Mouse (Mus musculus): Measurements from ENCODE around the gene Bcdin3d. TPM values are rescaled to one million over a fixed set of nuclear protein-coding genes. Genes with fewer than 3 reads are reported as not detected.

Gene Bcdin3d
- 36.1 and 47.5 TPM in 2 replicates for total RNA-seq (2012; rRNA removed)

GRCm38 (mm10) chr15:99474576-99474926 lies at the start of gene Bcdin3d:
Gene Bcdin3d, minus strand, starts transcription at chr15:99474730.
- Histone ChIP-seq H3K4me1 (ENCODE audit: control insufficient read depth in 2 of 2, insufficient read depth in 2 of 2, low read length in 2 of 2, poor library complexity in 1 of 2) (peaks cover 3 to 8% of the 10 kb centered on the region in 2 experiments), H3K27ac (ENCODE audit: insufficient read depth, low read depth, low read length, poor library complexity, severe bottlenecking) (peak within 1 kb of the TSS; percentile 92), H3K9me3 (ENCODE audit: control insufficient read depth, insufficient read depth, low read depth, low read length) (no peaks in the 10 kb centered on the region), H3K36me3 (ENCODE audit: control insufficient read depth, insufficient read depth, low read length, poor library complexity, severe bottlenecking) (no peaks in the 10 kb centered on the region), H3K9ac (ENCODE audit: insufficient read depth, low read depth, low read length, poor library complexity, severe bottlenecking) (peak within 1 kb of the TSS; percentile 95), H3K4me3 (ENCODE audit: insufficient read depth in 1 of 2, low read depth in 1 of 2, low read length in 2 of 2, poor library complexity in 1 of 2, severe bottlenecking in 1 of 2) (peak within 1 kb of the TSS; percentile 91 to 95)
- TF ChIP-seq HCFC1 (IDR thresholded peaks at IDR 0.05; ENCODE audit: borderline replicate concordance, insufficient read depth, low read length) (0 out of 2 replicates have a peak, but pooled peaks have one; percentile 33), ZNF384 (IDR thresholded peaks at IDR 0.05; ENCODE audit: low read depth, low read length) (no peak)
- in situ Hi-C loops (cut with MboI; ENCODE audit: low sequenced_read_pairs in 2 of 2, unreplicated experiment in 2 of 2) = no loop called here
- peak; percentile 87 for DNase-seq (ENCODE audit: low read depth, low spot score)

GRCm38 (mm10) chr15:99520306-99520705 lies 45.8 kb upstream of the Bcdin3d start:
- TF ChIP-seq MAFK (IDR thresholded peaks at IDR 0.05; ENCODE audit: insufficient read depth, low read depth, low read length) = no peak
- TF ChIP-seq CHD2 (IDR thresholded peaks at IDR 0.05; ENCODE audit: low read depth, low read length) = no peak
- TF ChIP-seq ZNF384 (IDR thresholded peaks at IDR 0.05; ENCODE audit: low read depth, low read length) = no peak
- no peak for TF ChIP-seq ZC3H11A (IDR thresholded peaks at IDR 0.05; ENCODE audit: borderline replicate concordance, low read depth, low read length)
- TF ChIP-seq HCFC1 (IDR thresholded peaks at IDR 0.05; ENCODE audit: borderline replicate concordance, insufficient read depth, low read length) = no peak
- in situ Hi-C loops (cut with MboI; ENCODE audit: low sequenced_read_pairs in 2 of 2, unreplicated experiment in 2 of 2) = no loop called here
- Histone ChIP-seq H3K4me3 (ENCODE audit: insufficient read depth in 1 of 2, low read depth in 1 of 2, low read length in 2 of 2, poor library complexity in 1 of 2, severe bottlenecking in 1 of 2) (no peak overlapping the region), H3K27ac (ENCODE audit: insufficient read depth, low read depth, low read length, poor library complexity, severe bottlenecking) (no peak overlapping the region), H3K4me1 (ENCODE audit: control insufficient read depth in 2 of 2, insufficient read depth in 2 of 2, low read length in 2 of 2, poor library complexity in 1 of 2) (peaks cover 0 to 2% of the 10 kb centered on the region in 2 experiments; a peak in 1 of 4 replicates), H3K9ac (ENCODE audit: insufficient read depth, low read depth, low read length, poor library complexity, severe bottlenecking) (no peak overlapping the region), H3K9me3 (ENCODE audit: control insufficient read depth, insufficient read depth, low read depth, low read length) (no peaks in the 10 kb centered on the region), H3K36me3 (ENCODE audit: control insufficient read depth, insufficient read depth, low read length, poor library complexity, severe bottlenecking) (no peaks in the 10 kb centered on the region)
- DNase-seq (ENCODE audit: low read depth, low spot score) = no peak

GRCm38 (mm10) chr15:99519626-99520025 lies 45.1 kb upstream of the Bcdin3d start:
- H3K4me3 ChIP-seq (ENCODE audit: insufficient read depth in 1 of 2, low read depth in 1 of 2, low read length in 2 of 2, poor library complexity in 1 of 2, severe bottlenecking in 1 of 2) = no peak overlapping the region
- H3K27ac ChIP-seq (ENCODE audit: insufficient read depth, low read depth, low read length, poor library complexity, severe bottlenecking) = no peak overlapping the region
- H3K4me1 ChIP-seq (ENCODE audit: control insufficient read depth in 2 of 2, insufficient read depth in 2 of 2, low read length in 2 of 2, poor library complexity in 1 of 2) = peaks cover 0 to 2% of the 10 kb centered on the region in 2 experiments; a peak in 1 of 4 replicates
- in situ Hi-C loops (cut with MboI; ENCODE audit: low sequenced_read_pairs in 2 of 2, unreplicated experiment in 2 of 2) = no loop called here
- no peaks in the 10 kb centered on the region for H3K9me3 ChIP-seq (ENCODE audit: control insufficient read depth, insufficient read depth, low read depth, low read length)
- H3K9ac ChIP-seq (ENCODE audit: insufficient read depth, low read depth, low read length, poor library complexity, severe bottlenecking) = no peak overlapping the region
- H3K36me3 ChIP-seq (ENCODE audit: control insufficient read depth, insufficient read depth, low read length, poor library complexity, severe bottlenecking) = no peaks in the 10 kb centered on the region
- no peak for DNase-seq (ENCODE audit: low read depth, low spot score)
- TF ChIP-seq MAFK (IDR thresholded peaks at IDR 0.05; ENCODE audit: insufficient read depth, low read depth, low read length) = no peak
- no peak for TF ChIP-seq HCFC1 (IDR thresholded peaks at IDR 0.05; ENCODE audit: borderline replicate concordance, insufficient read depth, low read length)
- TF ChIP-seq ZNF384 (IDR thresholded peaks at IDR 0.05; ENCODE audit: low read depth, low read length) = no peak
- no peak for TF ChIP-seq ZC3H11A (IDR thresholded peaks at IDR 0.05; ENCODE audit: borderline replicate concordance, low read depth, low read length)
- no peak for TF ChIP-seq CHD2 (IDR thresholded peaks at IDR 0.05; ENCODE audit: low read depth, low read length)

- no peak for DNase-seq (ENCODE audit: low read depth, low spot score)
- Histone ChIP-seq H3K9ac (ENCODE audit: insufficient read depth, low read depth, low read length, poor library complexity, severe bottlenecking) (no peak overlapping the region), H3K4me3 (ENCODE audit: insufficient read depth in 1 of 2, low read depth in 1 of 2, low read length in 2 of 2, poor library complexity in 1 of 2, severe bottlenecking in 1 of 2) (no peak overlapping the region), H3K27ac (ENCODE audit: insufficient read depth, low read depth, low read length, poor library complexity, severe bottlenecking) (no peak overlapping the region), H3K4me1 (ENCODE audit: control insufficient read depth in 2 of 2, insufficient read depth in 2 of 2, low read length in 2 of 2, poor library complexity in 1 of 2) (peaks cover 0 to 2% of the 10 kb centered on the region in 2 experiments; a peak in 1 of 4 replicates), H3K36me3 (ENCODE audit: control insufficient read depth, insufficient read depth, low read length, poor library complexity, severe bottlenecking) (no peaks in the 10 kb centered on the region), H3K9me3 (ENCODE audit: control insufficient read depth, insufficient read depth, low read depth, low read length) (no peaks in the 10 kb centered on the region)
- TF ChIP-seq ZC3H11A (IDR thresholded peaks at IDR 0.05; ENCODE audit: borderline replicate concordance, low read depth, low read length) = no peak
- TF ChIP-seq HCFC1 (IDR thresholded peaks at IDR 0.05; ENCODE audit: borderline replicate concordance, insufficient read depth, low read length) = no peak
- TF ChIP-seq ZNF384 (IDR thresholded peaks at IDR 0.05; ENCODE audit: low read depth, low read length) = no peak
- no peak for TF ChIP-seq MAFK (IDR thresholded peaks at IDR 0.05; ENCODE audit: insufficient read depth, low read depth, low read length)
- TF ChIP-seq CHD2 (IDR thresholded peaks at IDR 0.05; ENCODE audit: low read depth, low read length) = no peak
- in situ Hi-C loops (cut with MboI; ENCODE audit: low sequenced_read_pairs in 2 of 2, unreplicated experiment in 2 of 2) = no loop called here
Observed at GRCm38 (mm10) chr15:99517715-99518114, 43.2 kb upstream of the Bcdin3d start.

GRCm38 (mm10) chr15:99516715-99517114 lies 42.2 kb upstream of the Bcdin3d start:
- Histone ChIP-seq H3K27ac (ENCODE audit: insufficient read depth, low read depth, low read length, poor library complexity, severe bottlenecking) (no peak overlapping the region), H3K36me3 (ENCODE audit: control insufficient read depth, insufficient read depth, low read length, poor library complexity, severe bottlenecking) (no peaks in the 10 kb centered on the region), H3K9ac (ENCODE audit: insufficient read depth, low read depth, low read length, poor library complexity, severe bottlenecking) (no peak overlapping the region), H3K9me3 (ENCODE audit: control insufficient read depth, insufficient read depth, low read depth, low read length) (no peaks in the 10 kb centered on the region), H3K4me3 (ENCODE audit: insufficient read depth in 1 of 2, low read depth in 1 of 2, low read length in 2 of 2, poor library complexity in 1 of 2, severe bottlenecking in 1 of 2) (no peak overlapping the region), H3K4me1 (ENCODE audit: control insufficient read depth in 2 of 2, insufficient read depth in 2 of 2, low read length in 2 of 2, poor library complexity in 1 of 2) (peaks cover 0 to 2% of the 10 kb centered on the region in 2 experiments; a peak in 1 of 4 replicates)
- TF ChIP-seq ZC3H11A (IDR thresholded peaks at IDR 0.05; ENCODE audit: borderline replicate concordance, low read depth, low read length) (no peak), ZNF384 (IDR thresholded peaks at IDR 0.05; ENCODE audit: low read depth, low read length) (no peak)
- in situ Hi-C loops (cut with MboI; ENCODE audit: low sequenced_read_pairs in 2 of 2, unreplicated experiment in 2 of 2) = no loop called here
- no peak for DNase-seq (ENCODE audit: low read depth, low spot score)
